Mouse (Mus musculus): ENCODE results near the gene Tenm4.

The Tenm4 gene

DNA sequence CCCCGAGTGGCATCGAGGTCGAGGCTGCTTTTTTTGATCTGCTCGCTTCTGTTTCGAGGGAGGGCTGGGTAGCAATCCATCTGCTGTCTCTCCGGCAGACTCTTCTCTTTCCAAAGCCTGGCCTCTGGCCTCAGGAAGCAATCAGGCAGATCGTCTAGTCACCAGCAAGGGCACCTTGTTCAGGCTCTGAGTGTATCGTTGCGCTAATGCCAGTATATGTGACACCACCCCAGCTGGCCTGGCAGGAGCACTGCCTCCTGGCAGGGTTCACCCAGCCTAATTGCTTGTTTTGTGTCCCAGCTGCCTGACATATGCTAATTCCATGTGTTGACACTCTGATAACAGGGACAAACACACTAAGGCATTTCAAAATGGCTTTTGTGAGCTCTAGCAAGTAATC lies 661.5 kb downstream of the Tenm4 start:
- no peak for DNase-seq (ENCODE audit: extremely low spot score, low read depth, low spot score)

DNA sequence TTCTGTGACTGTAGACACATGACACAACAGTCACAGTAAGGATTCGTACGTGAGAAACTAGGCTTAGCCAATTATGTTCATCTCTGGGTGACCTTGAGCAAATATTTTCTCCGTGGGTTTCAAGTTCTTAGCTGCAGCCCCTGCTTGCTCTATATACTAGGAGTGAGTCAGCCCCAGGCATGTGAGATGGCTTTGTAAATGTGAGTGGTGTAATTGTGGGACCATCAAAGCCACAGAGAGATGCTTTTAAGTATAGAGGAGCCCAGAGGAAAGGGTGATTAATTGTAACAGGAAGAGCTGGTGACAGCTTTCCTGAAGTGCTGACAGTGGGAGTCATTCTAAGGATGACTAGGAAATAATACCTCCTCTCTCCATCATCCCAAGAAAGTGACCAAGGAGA lies 662.0 kb downstream of the Tenm4 start:
- DNase-seq (ENCODE audit: extremely low spot score, low read depth, low spot score), result no peak

DNA sequence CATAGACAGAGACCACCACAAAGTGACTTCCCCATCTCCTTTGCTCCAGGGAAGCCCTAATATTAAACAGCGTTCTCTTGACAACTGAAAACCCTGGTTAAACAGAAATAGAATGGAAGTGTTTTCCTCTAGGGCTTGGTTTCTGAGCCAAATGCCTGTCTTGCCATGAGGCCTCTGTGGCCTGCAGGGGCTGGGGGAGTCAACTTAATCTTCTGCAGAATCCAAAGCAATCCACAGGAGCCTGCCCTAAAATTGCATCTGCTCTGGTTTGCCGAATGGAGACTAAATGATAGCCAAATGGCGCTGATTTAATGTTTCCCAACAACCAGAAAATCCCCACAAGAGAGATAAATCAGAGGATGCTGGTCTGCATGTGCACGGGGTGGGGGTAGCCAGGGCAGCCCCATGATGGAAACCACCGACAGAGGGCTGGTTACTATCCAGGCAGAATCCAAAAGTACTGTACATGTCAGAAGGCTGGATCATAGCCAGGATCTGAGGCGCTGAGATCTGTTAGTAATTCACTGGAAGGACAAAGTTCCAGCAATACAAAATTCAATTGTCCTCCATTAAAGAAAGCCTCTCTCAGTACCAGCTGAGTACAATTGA lies 663.7 kb downstream of the Tenm4 start:
- DNase-seq (ENCODE audit: extremely low spot score, low read depth, low spot score), result no peak

DNA sequence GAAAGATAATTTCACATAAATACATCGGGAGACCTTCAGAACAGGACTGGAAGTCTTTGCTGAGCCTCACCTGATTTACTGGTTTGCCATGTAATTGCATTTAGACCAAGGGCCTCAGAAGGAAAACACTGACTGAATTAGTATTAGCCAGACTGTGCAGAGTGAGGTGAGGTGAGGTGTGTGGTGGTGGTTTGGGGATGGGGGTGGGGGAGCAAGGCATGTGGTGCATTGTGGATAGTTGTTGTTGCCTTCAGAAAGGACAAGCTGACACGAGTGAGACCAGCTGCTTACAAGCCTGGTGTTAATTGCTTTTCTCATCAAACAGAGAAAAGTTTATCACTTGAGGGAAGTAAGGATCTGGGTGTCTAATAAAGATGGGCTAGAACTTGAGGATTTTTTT lies 664.3 kb downstream of the Tenm4 start:
- no peak for DNase-seq (ENCODE audit: extremely low spot score, low read depth, low spot score)

DNA sequence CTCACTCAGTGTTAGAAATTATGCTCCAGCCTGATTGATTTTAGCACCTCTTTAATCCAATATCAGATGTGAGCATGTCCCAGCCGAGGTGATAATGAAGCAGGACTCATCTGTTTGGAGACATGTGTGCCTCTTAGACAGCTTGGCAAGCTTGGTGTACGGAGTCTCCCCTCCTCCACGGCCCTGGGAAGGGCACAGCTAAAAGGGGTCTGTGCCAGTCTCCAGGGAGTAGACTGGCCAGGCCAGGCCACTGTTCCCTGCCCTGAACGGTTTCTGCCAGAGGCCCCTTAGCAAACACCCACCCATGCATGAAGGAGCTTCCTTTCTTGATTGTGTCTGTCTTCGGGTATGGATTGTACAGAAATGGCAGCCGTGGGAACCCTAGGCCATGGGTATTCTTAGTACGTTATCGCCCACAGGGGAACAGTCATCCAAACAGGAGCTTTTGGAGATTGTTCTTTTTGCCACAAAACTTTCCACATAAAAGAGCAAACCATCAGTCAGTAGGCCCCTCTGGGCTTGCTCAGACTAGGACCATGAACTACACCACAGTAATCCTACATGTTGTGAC lies 667.3 kb downstream of the Tenm4 start:
- DNase-seq (ENCODE audit: extremely low spot score, low read depth, low spot score), result no peak

DNA sequence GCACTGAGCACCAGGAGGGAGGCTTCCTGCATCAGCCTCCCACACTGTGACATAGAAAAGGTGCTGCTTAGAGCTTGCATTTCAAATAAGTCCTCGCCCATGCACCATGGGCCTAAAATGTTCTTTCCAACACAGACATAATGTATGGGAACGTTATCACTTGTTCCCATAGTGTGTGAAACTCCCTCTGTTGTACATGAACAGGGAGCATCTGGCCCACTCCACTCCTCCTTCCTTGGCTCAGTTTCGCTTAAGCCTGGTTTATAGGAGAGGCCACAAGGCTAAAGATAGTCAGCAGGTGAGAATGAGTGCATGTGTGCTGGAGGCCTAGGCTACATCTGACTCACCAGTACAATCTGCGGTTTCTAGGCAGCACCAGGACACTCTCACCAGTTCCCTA lies 667.9 kb downstream of the Tenm4 start:
- DNase-seq (ENCODE audit: extremely low spot score, low read depth, low spot score), result no peak

DNA sequence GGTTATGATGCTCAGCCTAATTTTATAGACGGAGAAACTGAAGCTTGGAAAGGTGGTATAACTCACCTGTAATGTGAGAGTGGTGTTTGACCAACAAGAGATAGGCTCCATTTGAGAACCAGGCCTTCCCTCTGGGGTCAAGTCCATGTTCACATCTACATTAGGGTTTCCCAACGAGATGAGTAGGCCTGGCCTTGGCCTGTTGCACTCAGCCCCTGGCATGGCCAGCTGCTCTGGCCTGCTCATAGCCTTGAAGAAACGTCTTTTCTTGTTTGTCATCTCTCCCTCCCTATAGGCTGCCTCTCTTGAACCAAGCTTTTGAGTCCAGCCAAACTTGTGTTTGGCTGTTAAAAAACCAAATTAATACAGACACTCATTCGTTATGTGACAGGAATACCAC lies 668.5 kb downstream of the Tenm4 start:
- no peak for DNase-seq (ENCODE audit: extremely low spot score, low read depth, low spot score)

DNA sequence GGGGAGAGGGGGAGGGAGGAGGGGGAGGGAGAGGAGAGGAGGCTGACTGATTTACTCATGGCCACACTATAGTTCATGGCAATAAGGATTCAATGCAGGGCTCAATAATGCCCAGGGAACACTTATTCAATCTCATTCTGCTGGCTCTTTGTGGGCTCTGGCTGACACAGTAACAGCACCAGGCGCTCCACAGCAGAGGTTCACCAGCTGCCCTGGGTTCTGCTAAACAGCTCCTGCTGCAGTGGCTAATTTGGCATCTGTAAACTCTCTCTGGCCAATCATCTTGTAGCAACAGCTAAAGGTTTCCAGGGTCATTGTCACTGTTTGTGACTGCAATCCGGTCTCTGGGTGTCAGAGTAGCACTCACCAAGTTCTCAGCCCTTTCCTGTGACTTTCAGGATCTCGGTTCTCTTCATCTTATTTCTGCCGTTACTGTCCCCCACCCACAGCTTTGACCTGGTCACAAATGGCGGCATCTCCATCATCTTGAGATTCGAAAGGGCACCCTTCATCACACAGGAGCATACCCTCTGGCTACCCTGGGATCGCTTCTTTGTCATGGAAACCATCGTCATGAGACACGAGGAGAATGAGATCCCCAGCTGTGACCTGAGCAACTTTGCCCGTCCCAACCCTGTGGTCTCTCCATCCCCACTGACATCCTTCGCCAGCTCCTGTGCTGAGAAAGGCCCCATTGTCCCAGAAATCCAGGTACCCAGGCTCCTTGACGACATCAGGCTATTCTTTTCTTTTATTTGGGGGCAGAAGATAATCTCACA lies 671.6 kb downstream of the Tenm4 start:
- DNase-seq (ENCODE audit: extremely low spot score, low read depth, low spot score), result no peak

DNA sequence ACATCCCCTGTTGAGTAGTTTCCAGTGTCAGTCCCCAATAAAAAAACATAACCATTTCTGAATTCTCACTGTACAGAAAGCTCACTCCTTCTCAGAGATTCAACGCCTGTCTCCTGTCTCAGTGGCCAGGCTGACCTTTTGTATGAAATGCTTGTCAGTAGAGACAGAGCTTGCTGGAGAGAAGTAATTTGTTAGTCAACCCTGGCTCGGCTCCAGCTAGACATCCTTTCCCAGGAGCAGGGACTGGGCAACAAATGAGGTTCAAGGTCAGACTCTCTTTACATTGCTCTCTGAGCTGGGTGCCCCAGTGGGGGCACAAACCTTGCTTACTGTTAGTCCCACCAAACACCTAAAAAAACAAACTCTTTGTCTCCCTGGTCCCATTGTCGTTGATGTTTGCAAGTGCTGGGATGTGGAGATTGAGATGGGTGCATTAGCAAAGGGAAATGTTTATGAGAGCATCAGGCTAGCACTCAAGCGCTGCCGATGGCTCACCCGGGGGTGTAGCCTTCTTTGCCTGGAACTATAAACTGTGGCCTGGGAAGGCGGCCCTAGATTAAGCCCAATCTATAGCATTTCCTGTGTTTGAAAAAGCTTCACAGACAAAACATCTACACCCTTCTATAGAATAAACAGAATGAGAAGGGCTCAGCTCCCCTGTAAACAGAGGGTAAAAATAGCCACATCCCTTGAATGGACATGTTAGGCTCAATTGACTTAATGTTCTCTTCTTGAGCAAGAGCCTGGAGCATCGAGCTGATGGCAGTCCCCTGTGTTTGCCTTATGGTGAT lies 673.3 kb downstream of the Tenm4 start:
- no peak for DNase-seq (ENCODE audit: extremely low spot score, low read depth, low spot score)

DNA sequence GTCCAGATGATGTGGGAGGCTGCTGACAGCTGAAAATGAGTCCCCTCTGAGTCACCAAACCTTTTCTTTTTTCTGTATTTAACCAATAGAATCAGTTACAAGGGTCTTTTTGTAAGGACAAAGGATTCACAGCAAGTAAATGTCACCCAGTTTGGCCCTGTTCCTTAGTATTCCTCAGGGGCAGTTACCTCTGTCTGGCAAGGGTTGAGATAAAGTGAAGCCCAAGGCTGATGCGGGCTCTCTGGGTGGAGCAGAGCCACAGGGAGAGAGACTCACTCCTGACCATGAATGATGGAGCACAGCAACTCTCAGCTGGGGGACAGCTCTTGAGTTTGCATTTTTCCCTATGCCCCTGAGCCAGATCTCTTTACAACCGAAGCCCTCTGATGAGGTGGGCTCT lies 681.7 kb downstream of the Tenm4 start:
- no peak for DNase-seq (ENCODE audit: extremely low spot score, low read depth, low spot score)

DNA sequence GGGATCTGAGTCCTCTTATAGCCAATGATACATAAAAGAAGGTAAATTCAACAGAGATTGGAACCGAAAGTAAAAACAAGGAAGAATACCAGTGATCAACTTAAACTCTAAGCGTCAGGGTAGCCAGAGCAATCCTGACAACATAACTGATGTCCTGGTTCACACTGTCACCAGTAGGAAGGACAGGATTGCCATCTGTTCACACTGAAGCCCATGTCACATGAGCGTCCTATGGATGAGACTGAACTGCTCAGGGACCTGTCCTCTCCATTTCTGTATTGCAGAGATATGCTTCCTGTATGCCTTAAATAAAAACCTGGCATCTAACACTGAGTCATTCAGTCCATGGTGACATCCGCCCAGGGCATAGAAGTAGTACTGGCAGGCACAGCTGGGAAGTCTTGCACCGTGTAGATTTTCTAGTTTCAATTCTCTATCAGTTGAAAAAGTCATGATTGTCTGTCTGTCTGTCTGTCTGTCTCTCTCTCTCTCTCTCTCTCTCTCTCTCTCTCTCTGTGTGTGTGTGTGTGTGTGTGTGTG lies 684.9 kb downstream of the Tenm4 start:
- no peak for DNase-seq (ENCODE audit: extremely low spot score, low read depth, low spot score)

DNA sequence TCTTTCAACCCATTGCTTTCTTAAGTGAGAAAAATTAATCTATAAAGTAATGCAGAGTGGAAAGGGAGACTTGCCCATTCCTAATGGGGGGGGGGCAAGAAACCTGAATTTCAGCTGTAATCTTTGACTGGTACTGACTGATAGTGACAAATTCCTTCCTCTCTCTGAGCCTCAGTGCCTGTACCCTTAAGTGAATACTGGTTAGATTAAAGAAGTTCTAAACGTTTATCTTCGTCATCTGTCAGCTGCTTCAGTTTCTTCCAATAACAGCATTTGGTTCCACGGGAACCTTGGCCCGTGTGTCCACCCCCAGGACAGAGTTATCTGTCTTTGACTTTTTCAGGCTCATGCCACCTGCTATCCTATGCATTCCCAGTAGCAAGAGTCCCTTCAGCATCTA lies 685.5 kb downstream of the Tenm4 start:
- DNase-seq (ENCODE audit: extremely low spot score, low read depth, low spot score), result no peak

DNA sequence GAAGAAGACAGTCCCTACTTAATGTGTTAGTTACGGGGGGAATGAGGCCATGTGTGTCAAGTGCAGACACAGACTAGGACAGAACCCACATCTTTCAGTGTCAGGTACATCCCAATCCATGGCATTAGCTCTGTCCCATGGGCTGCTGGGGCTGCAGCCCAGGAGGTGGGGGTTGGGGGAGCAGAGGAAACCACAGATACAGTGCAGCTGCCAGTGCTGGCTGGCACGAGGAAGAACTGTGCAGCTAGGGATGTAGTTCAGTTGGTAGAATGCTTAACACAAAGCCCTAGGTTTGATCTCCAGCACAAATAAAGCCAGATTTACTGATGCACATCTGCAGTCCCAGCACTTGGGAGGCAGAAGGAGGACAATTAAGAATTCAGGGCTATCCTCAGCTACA lies 688.0 kb downstream of the Tenm4 start:
- no peak for DNase-seq (ENCODE audit: extremely low spot score, low read depth, low spot score)

- no peak for DNase-seq (ENCODE audit: extremely low spot score, low read depth, low spot score)
Measured at GRCm38 (mm10) chr7:96859684-96860083, 688.6 kb downstream of the Tenm4 start.

DNA sequence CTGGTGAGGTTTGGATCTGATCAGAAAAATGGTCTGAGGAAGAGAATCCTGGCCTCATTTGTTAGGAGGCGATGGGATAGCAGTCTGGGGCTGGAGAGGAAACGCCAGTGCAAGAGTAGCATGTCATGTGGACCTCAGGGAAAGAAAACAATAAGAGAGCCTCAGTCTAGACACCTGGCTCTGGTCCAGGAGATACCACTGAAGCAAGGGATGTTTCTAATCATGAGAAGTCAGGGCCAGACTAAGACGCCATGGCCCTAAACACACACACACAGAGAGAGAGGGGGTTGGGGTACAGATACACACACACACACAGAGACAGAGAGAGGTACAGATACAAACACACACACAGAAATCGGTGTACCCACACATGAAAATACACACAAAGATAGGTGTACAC lies 689.6 kb downstream of the Tenm4 start:
- DNase-seq (ENCODE audit: extremely low spot score, low read depth, low spot score), result no peak

- no peak for DNase-seq (ENCODE audit: extremely low spot score, low read depth, low spot score)
Measured at GRCm38 (mm10) chr7:96864894-96865722, 694.1 kb downstream of the Tenm4 start.

- DNase-seq (ENCODE audit: extremely low spot score, low read depth, low spot score), result no peak
Measured at GRCm38 (mm10) chr7:96869079-96869810, 698.2 kb downstream of the Tenm4 start.

GRCm38 (mm10) chr7:96870473-96870872 lies 699.4 kb downstream of the Tenm4 start:
- DNase-seq (ENCODE audit: extremely low spot score, low read depth, low spot score), result no peak

- DNase-seq (ENCODE audit: extremely low spot score, low read depth, low spot score), result no peak
Measured at GRCm38 (mm10) chr7:96871031-96871430, 700.0 kb downstream of the Tenm4 start.

All from hindlimb bud, embryonic 11.5 days (tissue).